Mouse (Mus musculus): ENCODE measurements around the gene Dennd4b.
A peak's percentile ranks its signal among the peaks of the same experiment; 100 is the strongest.

Dennd4b gene

DNA sequence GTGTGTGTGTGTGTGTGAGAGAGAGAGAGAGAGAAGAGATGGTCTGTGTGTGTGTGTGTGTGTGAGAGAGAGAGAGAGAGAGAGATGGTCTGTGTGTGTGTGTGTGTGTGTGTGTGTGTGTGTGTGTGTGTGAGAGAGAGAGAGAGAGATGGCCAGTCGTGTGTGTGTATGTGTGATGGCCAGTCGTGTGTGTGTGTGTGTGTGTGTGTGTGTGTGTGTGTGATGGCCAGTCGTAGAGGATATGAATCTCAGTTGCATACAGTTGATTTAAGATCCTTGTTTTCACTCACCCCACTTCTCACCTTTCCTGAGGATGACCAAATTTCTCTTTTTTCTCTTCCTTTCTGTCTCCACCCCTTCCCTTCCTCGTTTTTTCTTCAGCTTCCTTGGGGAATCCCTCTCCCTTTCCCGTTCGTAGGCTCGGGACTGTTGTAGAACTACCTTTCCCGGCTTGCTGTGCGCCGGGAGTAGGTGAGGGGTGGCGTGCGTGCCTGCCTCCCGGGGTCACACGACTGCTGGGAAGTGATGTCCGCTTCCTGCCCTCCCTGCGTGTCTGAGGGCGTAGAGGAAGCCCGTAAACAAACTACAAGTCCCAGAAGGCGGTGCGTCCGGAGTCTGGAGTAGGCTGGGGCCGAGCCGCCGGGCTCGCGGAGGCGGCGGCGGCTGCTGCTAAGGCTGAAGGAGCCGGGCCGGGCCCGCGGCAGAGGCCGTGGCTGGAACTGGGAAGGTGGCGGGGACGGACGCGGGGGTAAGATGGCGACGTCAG lies 11.1 kb upstream of the Dennd4b start, which contains the start of gene Crtc2:
TSS of gene Crtc2 (plus strand) at position 511 of the 766 bp plus-strand sequence.
- DNase-seq = peak; percentile 99

DNA sequence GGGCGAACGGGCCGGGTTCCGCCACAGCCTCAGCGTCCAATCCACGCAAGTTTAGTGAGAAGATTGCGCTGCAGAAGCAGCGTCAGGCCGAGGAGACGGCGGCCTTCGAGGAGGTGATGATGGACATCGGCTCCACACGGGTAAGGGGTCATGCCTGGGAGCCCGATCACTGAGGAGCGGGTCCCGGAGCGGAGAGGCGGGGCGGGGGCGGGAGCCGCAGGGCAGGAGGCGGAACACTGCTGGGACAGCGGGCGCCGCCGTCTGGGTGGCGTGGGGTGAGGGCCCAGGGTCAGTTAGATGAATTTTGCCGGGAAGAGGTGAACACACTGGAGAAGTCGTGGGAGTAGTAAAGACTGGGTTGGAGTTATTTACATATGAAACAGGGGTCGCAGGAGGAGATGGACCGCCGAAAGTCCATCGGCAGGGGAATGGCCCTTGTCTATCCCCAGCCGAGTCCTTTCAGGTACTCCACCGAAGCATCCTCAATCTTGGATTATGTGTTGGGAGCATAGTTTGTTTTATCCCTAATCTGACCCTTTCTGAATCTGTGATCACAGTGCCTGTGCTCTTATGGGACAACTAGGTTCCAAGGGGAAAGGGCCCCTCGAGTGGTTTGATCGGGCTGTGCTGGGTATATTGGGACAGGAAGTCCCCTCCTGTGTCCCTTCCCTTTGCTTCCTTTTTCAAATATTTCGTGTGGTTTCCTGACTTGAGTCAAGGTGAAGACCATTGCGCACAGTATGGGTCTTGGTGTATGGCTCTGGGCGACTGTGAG lies 10.4 kb upstream of the Dennd4b start:
- DNase-seq = no peak

DNA sequence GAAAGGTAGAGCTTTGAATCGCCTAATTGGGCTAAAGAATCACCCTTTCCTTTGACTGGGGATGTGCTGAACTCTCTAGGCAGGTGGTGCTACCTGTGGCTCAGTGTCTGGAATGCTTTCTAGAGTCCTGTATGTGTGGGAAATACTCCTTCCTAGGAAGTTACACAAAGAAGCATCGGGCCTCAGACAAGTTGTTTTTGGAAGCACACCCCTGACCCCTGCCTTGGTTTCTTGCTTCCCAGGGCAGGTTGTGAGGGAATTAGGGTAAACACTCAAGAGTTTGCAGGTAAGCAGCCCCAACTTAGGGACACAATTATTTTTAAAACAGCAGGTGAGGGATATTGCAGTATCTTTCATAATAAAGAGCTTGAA lies 9.8 kb upstream of the Dennd4b start:
- peak; percentile 50 for DNase-seq

DNA sequence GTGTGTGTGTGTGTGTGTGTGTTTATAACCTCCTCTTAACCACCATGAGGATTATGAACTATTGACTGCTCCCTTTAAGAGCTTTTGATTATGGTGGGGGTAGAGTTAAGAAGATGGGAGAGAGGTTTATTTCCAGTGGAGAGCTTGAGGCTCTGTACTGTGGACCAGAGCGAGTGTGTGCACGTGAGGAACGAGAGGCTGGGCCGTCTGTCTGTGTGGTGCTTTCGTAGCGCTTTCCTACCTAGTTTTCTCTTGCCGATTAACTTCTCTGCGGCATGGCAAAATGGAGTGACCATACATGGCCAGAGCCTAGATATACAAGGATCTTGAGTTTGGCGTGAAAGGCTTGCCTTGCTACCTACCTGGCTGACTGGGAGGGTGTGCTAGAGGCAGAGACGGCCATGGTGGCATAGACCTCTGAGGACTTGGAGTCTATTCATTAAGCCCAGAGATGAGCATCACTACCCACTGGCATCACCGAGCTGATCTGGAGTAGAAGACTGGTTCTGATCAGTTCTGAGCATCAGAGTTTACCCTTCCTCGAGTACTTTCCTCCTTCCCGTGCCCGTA lies 9.1 kb upstream of the Dennd4b start:
- DNase-seq = peak; percentile 47

DNA sequence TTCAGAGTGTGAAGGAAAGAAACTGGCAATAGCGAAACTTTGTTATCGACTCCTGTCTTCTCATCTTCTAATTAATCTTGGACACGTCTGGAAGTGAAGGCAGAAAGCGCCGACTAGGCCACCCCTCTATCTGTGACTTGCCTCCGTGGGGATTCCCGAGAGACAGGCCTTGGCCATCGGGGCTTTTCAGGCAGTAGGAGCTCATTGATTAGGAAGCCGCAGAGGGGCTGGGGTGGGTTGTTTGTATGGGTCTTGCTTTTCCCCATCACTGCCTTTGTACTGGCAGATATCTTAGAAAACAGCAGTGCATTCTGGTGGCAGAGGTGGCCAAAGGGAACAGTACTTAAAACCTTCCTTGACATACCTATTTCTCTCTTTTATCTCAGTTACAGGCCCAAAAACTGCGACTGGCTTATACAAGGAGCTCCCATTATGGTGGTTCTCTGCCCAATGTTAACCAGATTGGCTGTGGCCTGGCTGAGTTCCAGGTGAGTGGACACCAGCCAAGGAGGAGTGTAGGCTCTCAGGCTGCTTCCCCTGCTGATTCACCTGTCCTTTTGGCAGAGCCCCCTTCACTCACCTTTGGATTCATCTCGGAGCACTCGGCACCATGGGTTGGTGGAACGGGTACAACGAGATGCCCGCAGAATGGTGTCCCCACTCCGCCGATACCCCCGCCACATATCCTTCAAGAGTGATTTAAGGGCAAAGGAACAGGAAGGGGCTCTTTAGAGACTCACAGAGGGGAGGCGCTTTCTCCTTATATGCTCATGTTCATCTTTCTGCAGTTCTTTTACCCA lies 8.1 kb upstream of the Dennd4b start:
- DNase-seq = peak; percentile 96

DNA sequence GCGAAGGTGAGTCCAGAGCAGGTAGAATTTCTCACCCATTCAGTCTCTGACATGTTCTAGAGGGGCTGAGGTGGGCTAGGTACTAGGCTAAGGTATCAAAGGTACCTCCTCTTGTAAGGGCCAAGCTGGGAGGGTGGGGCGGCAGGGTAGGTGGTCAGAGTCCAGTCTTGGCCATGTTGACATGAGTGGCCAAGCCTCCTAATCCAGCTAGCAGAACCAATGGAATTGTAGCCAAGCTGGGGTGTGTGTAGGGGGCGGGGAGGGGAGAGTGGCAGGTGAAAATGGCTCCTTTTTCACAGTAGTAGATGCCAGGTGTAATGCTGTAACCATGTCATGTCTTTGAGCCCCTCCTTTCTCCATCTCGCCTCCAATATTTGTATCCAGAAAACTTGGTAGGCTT lies 6.5 kb upstream of the Dennd4b start:
- peak; percentile 44 for DNase-seq

DNA sequence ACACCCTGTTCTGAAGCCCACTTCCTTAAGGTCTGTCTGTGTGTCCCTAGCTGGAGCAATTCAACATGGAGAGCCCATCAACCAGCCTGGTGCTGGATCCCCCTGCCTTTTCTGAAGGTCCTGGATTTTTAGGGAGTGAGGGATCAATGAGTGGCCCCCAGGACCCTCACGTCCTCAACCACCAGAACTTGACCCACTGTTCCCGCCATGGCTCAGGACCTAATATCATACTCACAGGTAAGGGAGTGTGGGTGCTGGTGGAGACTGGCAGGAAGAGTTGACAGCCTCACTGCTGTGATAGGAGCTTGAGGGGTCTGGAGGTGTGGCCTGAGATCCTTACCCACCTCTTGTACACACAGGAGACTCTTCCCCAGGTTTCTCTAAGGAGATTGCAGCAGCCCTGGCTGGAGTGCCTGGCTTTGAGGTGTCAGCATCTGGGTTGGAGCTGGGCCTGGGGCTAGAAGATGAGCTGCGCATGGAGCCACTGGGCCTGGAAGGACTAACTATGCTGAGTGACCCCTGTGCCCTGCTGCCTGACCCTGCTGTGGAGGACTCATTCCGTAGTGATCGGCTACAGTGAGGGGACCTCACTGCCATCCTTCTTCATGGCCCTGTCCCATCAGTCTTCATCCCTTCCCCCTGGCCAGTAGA lies 1.7 kb upstream of the Dennd4b start:
- peak; percentile 40 for DNase-seq

DNA sequence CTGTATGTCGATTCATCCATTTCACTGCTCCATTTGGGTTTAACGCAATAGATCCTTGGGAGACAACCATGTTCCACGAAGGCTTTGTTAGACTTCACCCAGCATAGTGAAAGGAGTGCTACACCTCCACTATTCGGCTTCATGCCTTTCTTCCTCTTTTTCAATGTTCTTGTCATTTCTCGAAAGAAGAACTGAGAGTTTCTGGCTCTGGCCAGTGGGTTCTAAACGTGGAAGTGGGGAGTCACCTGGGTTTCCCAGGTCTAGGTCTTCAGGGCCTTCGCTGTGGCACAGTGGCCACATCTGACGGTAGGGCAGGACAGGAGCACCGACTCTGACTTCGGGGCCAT lies 325 bp upstream of the Dennd4b start:
- no peak for DNase-seq

DNA sequence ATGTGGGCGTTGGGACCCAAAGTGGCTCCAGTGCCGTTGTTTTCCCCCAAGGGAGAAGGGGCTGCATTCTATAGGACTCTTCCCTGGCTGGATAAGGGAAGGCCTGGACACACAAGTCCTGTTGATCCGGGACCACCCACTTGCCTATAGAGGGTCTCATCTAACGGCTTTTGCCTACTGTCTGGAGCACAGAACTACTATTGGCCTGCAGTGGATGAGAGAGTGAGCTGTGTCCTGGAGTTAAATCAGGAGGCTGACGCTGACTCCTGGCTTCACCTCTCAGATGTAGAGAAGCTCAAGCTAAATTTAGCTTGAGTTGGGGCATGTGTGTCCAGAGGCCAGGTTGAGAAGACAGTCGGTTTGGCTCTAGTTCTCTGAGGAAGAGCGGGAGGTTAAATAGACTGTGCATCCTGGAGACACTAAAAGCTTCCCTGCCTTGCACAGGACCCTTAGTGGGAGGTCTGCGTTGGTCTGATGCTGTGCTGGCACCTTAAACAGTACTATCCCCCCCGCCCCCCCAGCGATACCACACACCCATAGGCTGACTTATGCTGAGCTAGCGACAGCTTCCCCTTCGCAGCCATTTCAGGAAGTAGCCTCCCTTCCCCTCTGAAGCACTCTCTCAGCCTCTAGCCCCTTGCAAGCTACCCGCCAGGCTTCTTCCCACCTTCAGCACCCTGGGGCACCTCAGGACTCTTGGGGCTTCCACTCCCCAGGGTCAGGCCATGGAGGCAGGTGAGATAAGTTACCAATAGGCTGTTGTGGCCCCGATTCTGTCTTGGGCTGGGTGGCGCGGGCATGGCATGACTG lies 1.2 kb downstream of the Dennd4b start:
- DNase-seq = peak; percentile 63

DNA sequence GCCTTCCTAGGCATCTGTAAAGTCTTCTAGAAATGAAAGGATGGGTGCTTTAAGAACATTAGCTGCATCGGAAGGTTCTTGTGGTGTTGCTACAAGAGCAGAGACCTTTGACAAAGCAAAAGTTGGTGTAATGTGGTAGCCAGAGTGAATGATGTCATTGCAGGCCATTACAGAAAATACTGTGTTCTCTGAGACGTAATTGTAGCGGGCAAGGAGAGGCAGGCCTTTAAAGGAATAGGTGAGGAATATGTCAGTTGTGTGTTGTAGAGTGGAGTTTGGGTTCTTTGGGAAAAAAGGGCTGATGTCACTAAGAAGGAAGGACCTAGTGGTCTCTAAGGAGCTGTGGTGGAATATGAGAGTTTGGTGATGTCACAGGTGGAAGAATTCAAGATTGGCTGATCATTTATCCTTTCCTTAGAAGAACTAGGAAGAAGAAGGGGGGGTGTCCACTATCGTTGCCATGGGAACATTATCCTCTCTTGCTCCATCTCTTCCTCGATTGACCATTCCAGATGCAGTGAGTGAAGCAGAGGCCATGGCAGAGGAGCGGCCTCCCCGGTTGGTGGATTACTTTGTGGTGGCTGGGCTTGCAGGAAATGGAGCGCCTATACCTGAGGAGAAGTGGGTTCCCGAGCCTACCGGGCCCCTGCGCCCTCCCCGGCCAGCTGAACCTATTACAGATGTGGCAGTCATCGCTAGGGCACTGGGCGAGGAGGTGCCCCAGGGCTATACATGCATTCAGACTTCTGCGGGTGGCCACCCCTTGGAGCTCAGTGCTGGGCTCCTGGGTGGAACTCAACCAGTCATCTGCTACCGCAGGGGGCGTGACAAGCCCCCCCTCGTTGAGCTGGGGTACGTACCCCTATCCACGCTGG lies 2.2 kb downstream of the Dennd4b start:
- peak; percentile 60 for DNase-seq

DNA sequence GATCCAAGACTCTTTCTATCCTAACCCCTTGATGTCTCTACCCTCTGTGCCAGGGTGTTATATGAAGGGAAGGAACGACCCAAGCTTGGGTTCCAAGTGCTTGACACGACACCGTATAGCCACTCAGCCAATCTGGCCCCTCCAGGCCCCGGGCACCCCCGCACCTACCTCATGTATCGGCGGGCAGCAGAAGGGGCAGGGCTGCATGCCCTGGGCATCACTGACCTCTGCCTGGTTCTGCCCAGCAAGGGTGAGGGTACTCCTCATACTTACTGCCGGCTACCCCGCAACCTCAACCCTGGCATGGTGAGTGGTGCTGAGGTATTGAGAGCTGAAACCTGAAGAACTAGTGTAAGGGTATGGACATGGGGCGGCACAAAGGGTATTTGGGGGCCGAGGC lies 3.2 kb downstream of the Dennd4b start:
- peak; percentile 27 for DNase-seq

DNA sequence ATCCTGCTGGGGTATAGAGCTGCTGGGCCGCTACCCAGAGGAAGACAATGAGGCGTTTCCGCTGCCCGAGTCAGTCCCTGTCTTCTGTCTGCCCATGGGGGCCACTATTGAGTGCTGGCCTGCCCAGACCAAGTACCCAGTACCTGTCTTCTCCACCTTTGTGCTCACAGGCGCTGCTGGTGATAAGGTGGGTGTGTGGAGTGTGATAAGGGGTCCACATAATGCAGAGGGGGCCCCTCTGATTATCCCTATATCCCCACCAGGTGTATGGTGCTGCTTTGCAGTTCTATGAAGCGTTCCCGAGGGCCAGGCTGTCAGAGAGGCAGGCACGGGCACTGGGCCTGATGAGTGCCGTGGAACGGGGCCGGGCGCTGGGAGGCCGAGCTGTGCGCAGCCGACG lies 4.0 kb downstream of the Dennd4b start:
- peak; percentile 32 for DNase-seq

DNA sequence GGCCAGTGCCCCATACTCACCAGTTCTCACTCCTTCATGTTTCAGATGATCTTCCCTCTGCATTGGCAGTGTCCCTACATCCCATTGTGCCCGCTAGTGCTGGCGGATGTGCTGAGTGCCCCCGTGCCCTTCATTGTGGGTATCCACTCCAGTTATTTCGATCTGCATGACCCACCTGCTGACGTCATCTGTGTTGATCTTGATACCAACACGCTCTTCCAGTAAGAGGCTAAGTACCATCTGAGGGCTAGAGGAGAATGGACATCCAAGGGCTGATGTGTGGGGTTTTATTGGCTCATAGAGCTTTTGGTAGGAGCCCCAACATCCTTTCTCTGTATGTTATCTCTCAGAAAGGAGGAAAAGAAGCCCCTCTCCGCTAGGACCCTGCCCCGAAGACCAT lies 5.8 kb downstream of the Dennd4b start:
- peak; percentile 28 for DNase-seq

DNA sequence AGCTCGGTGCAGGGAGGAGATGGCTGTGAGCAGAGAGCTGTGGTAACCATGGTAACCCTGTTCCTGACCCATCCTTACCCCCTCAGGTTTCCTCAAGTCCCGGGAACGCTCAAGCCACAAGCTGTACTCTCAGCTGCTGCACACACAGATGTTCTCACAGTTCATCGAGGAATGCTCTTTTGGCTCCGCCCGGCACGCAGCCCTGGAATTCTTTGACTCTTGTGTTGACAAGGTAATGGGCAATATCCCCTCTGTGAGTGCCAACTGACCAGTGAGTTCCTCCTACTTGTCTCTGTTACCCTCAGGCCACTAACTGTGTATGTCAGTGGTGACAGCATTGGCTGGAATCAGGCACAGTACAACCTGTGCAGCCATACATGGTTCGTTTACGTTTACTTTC lies 7.2 kb downstream of the Dennd4b start:
- peak; percentile 18 for DNase-seq

DNA sequence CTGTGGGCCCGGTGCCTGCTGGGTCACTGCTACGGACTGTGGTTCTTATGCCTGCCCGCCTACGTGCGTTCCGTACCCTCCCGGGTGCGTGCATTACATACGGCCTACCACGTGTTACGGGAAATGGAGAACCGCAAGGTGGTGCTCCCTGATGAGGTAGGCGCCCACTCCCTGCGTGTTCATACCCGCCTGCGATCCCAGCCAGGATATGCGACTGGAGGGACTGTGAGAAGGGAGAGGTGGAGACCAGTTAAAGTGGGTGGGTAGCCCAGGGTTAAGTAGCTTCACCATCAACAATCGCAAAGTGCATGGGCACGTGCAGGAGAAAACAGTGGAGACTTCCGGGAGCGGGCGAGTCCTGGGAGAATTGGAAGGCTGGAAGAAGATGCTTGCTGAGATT lies 8.9 kb downstream of the Dennd4b start:
- DNase-seq = peak; percentile 40

DNA sequence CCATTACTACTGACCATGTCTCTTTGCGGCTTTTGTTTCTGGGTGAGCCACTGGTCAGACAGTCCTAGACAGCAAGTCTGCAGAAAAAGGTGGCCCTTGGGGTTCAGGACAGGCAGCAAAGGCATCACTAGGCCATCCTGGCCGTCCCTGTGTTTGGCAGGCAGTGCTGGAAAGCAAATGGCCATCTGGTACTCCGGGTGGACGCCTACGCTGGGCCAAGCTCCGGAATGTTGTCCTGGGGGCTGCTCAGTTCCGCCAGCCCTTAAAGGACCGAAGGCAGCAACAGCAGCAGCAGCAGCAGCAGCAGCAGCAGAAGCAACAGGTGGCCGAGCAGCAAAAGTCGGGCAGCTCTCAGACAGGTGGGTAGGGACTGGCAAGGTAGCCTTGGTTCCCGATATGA lies 10.3 kb downstream of the Dennd4b start:
- peak; percentile 86 for DNase-seq

DNA sequence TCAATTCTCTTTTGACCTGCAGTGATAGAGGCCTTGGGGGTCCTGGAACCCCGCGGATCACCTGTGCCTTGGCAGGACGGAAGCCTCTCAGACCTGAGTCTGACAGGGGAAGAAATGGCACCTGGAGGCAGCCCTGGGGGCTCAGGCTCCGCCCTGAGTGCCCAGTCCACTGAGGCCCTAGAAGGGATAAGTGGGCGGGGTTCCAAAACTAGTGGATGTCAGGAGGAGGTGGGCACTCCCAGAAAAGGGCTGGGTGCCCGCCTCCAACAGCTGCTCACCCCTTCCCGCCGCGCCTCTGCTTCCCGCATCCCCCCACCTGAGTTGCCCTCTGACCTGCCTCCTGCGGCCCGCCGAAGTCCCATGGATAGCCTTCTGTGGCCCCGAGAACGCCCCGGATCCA lies 11.9 kb downstream of the Dennd4b start:
- DNase-seq = peak; percentile 72

DNA sequence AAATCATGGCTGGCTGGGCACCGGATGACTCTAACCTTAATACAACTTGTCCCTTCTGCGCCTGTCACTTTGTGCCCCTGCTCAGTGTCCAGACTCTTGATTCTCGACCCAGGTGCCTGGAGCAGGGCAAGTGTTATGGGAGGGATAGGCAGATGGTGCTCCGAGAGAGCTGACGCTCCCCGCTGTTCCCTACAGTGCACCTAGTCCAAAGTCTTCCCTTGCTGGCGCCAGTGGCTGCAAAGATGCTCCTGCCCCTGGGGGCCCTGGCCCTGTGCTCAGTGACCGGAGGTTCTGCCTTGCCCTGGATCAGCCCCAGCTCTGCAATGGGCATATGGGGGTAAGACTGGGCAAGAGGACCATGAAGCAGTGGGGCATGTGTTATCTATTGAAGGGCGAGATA lies 12.8 kb downstream of the Dennd4b start:
- DNase-seq = peak; percentile 95

DNA sequence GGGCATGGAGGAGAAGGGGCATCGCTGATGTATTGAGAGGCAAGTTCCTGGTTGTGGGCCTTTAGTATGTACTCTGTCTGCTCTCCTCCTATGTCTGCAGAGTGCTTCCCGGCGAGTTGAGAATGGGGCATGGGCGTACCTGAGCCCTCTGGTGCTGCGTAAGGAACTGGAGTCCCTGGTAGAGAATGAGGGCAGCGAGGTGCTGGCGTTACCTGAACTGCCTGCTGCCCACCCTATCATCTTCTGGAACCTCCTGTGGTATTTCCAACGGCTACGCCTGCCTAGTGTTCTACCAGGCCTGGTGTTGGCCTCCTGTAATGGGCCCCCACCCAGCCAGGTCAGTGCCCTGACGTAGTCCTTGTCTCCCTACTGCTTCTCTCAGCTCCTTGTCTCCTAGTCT lies 13.2 kb downstream of the Dennd4b start:
- no peak for DNase-seq

DNA sequence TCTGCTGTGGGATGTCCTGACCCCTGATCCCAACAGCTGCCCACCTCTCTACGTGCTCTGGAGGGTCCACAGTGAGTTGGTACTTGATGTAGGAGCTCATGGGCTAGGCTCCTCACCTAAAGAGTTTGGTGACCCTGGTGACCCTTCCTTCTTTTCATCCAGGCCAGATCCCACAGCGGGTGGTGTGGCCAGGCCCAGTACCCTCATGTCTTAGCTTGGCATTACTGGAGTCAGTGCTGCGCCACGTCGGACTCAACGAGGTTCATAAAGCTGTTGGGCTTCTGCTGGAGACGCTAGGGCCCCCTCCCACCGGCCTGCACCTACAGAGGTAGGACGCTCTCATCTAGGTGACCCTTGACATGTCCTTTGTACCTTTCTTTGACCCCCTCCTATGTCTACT lies 14.2 kb downstream of the Dennd4b start:
- peak; percentile 55 for DNase-seq

DNA sequence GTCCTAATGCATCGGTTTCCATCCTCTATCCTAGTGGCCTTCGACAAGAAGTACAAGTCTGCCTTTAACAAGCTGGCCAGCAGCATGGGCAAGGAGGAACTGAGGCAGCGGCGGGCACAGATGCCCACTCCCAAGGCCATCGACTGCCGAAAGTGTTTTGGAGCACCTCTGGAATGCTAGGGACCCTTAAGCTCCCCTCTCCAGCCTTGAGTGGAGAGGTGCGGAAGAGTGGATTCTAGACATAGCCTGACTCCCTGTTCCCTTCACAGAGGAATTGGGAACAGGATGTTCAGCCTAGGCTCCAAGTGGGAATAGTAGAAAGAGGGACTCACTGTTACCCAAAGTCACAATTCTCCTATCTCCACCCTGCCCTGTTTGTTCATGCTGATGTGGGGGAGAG lies 14.8 kb downstream of the Dennd4b start:
- peak; percentile 23 for DNase-seq

Data from cerebellum, adult 9-11 months (tissue).